Mouse (Mus musculus) forebrain, embryonic 14.5 days (tissue): Measurements from ENCODE around the gene Nim1k. TPM values are rescaled to one million over a fixed set of nuclear protein-coding genes. Genes with fewer than 3 reads are reported as not detected.
A peak's percentile ranks its signal among the peaks of the same experiment; 100 is the strongest.

Experiments
- ATAC-seq: fragments of 200-750 bp; cut with Nextera tagmentation; 2 replicates; pipeline ENCODE4 v1.8.0; 2017; ENCODE audit warnings: mild to moderate bottlenecking, moderate library complexity
- DNase-seq: peaks from one replicate; pipeline ENCODE4 v3.0.0-alpha.2; 2015; ENCODE audit warnings: low spot score
- H3K27ac ChIP-seq: fragments of 300-500 bp; sonication (generic); 2 replicates; pipeline ENCODE4 v1.5.1; 2014; ENCODE audit warnings: low read depth, mild to moderate bottlenecking, control low read depth, low read length, moderate library complexity
- H3K27me3 ChIP-seq: fragments of 300-500 bp; sonication (generic); replicated peaks from 2 replicates; pipeline ENCODE4 v1.6.1; 2014; ENCODE audit warnings: low read length, control low read depth, mixed read lengths; ENCODE audit not compliant: control insufficient read depth, insufficient read depth
- H3K36me3 ChIP-seq: fragments of 300-500 bp; sonication (generic); 2 replicates; pipeline ENCODE4 v1.6.1; 2014; ENCODE audit warnings: low read length, control low read depth; ENCODE audit not compliant: control insufficient read depth, insufficient read depth
- H3K4me1 ChIP-seq: fragments of 300-500 bp; sonication (generic); 2 replicates; pipeline ENCODE4 v1.6.1; 2014; ENCODE audit warnings: antibody characterized with exemption, low read length, control low read depth; ENCODE audit not compliant: control insufficient read depth, insufficient read depth
- H3K4me2 ChIP-seq: fragments of 300-500 bp; sonication (generic); 2 replicates; pipeline ENCODE4 v1.6.1; 2014; ENCODE audit warnings: mild to moderate bottlenecking, control low read depth, low read length
- H3K4me3 ChIP-seq: fragments of 300-500 bp; sonication (generic); 2 replicates; pipeline ENCODE4 v1.5.1; 2014; ENCODE audit warnings: low read depth, low read length, control low read depth
- H3K9ac ChIP-seq: fragments of 300-500 bp; sonication (generic); 2 replicates; pipeline ENCODE4 v1.6.1; 2014; ENCODE audit warnings: mild to moderate bottlenecking, low read length, control low read depth, moderate library complexity
- H3K9me3 ChIP-seq: fragments of 300-500 bp; sonication (generic); replicated peaks from 2 replicates; pipeline ENCODE4 v1.6.1; 2016; ENCODE audit warnings: low read length, control low read depth, mixed read lengths; ENCODE audit not compliant: control insufficient read depth
- WGBS: fragments of 180-500 bp; shearing (Covaris S2); extraction: QIAGEN DNeasy Blood & Tissue Kit; methylation state at CpG from one replicate; pipeline ENCODE4 v1.1.7; 2014; 5-methylcytosine and 5-hydroxymethylcytosine counted together
- polyA plus RNA-seq: library from polyadenylated mRNA; unstranded; fragments of >200 nt; fragmentation: Nextera tagmentation; extraction: Ambion mirVana; gene quantifications from 2 replicates; pipeline ENCODE4 v1.2.1, GENCODE M21; 2014

The Nim1k gene
- polyA plus RNA-seq, result 6.8 and 7.2 TPM in 2 replicates

DNA sequence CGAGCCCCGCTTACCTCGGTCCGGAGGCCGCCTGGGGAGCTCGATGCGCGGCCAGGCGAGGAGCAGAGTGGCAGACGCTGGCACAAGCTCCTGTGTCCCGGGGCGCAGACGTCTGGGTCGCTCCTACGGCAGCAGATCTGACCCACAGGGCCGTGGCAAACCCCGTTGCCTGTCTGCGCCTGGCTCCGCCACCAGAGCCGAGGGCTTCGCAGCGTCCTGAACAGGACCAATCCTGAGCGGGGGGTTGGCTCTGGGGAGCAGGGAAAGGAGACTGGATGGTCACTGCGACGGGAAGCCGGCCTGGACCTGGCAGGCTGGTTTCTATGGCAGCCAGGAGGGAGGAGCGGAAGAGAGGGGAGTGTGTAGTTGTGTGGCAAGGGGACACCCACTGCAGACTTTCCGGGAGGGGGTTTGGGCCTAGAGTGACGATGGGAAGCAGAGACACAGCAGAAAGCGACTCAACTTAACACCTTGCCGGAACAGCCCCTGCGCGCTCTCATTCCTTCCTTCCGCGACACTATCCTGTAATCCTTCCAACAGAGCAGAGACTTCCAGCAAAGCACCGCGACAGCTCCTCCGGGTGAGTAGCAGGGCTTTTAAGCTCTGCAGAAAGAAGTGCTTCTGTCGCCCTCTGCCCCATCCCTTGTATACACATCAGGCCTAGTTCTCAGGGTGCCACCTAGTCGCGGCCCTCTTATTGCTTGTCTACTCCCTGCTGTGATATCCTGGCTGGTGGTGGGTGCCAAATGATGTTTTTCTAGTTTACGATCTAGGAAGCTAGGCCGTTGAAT is at the start of gene Nim1k:
Gene Nim1k, minus strand, starts transcription at position 202 of the 791 bp plus-strand sequence.
- H3K36me3 ChIP-seq, result 0 out of 2 replicates have a peak, but pooled peaks cover 8% of the 10 kb centered on the region
- H3K27me3 ChIP-seq, result no peaks in the 10 kb centered on the region
- under 1% methylated on average over 43 of the region's 43 CpGs for WGBS
- peak; percentile 90 for ATAC-seq
- no peaks in the 10 kb centered on the region for H3K9me3 ChIP-seq
- peak; percentile 87 for DNase-seq
- H3K4me2 ChIP-seq, result peak within 1 kb of the TSS; percentile 95
- peak within 1 kb of the TSS; percentile 79 for H3K27ac ChIP-seq
- peak within 1 kb of the TSS; percentile 85 for H3K9ac ChIP-seq
- peaks cover 10% of the 10 kb centered on the region; the same call in 1 of the 2 replicates for H3K4me1 ChIP-seq
- peak within 1 kb of the TSS; percentile 54 for H3K4me3 ChIP-seq

DNA sequence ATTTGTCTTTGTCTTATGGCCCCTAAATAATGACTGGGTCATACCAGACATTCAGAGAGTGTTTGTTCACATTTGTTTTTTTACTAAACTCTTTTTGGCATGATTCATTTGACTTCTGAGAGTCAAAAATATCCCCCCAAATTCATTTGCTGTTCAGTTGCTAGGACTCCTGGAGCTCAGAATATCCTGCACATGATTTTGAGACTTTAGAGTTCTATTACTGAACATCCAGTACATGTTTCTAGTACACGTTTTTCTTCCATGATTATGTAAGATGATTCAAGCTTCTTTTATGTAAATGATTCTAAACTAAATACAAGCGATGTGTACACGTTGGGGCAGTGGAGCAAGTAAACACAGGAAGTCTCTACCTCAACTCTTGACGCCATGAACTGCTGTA is 42.0 kb upstream of the Nim1k start:
- no peak overlapping the region for H3K27ac ChIP-seq
- no peak overlapping the region for H3K4me3 ChIP-seq
- 72% methylated on average over 4 of the region's 4 CpGs for WGBS
- no peaks in the 10 kb centered on the region for H3K4me1 ChIP-seq
- no peak overlapping the region for H3K4me2 ChIP-seq
- H3K36me3 ChIP-seq, result no peaks in the 10 kb centered on the region
- ATAC-seq (no peak), DNase-seq (no peak)
- H3K9me3 ChIP-seq, result no peaks in the 10 kb centered on the region
- no peaks in the 10 kb centered on the region for H3K27me3 ChIP-seq
- no peak overlapping the region for H3K9ac ChIP-seq

DNA sequence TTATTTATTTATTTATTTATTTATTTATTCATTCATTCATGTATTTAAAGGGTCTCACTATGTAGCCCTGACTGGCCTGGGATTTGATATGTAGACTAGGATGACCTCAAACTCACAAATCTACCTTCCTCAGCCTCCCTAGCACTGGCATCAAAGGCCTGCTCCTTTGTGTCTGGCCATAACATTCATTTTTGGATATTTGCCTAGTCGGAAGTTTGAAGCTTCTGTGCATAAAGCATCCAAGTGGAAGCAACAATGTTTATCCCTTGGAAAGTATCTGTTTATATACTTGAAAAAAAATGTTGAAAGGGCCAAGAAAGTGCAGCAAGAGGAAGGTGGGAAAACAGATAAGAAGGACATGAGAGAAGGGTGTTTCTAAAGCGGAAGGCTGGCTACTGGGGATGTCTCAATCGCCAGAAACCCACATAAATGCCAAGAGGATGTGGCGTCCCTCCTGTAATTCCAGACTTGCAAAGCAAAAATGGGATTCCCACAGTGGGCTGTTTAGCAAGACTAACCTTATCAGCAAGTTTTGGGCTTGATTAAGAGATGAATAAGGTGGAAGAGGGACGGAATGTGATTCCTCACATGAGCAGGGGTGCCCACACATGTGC is 37.2 kb upstream of the Nim1k start:
- peaks cover 10% of the 10 kb centered on the region; the same call in 1 of the 2 replicates for H3K36me3 ChIP-seq
- no peak for DNase-seq
- no peak for ATAC-seq
- H3K4me3 ChIP-seq, result no peak overlapping the region
- peaks cover 12% of the 10 kb centered on the region; the same call in 1 of the 2 replicates for H3K4me1 ChIP-seq
- no peaks in the 10 kb centered on the region for H3K27me3 ChIP-seq
- H3K9me3 ChIP-seq, result no peaks in the 10 kb centered on the region
- WGBS, result 81% methylated on average over 5 of the region's 5 CpGs
- no peak overlapping the region for H3K4me2 ChIP-seq
- H3K27ac ChIP-seq, result no peak overlapping the region
- H3K9ac ChIP-seq, result no peak overlapping the region

DNA sequence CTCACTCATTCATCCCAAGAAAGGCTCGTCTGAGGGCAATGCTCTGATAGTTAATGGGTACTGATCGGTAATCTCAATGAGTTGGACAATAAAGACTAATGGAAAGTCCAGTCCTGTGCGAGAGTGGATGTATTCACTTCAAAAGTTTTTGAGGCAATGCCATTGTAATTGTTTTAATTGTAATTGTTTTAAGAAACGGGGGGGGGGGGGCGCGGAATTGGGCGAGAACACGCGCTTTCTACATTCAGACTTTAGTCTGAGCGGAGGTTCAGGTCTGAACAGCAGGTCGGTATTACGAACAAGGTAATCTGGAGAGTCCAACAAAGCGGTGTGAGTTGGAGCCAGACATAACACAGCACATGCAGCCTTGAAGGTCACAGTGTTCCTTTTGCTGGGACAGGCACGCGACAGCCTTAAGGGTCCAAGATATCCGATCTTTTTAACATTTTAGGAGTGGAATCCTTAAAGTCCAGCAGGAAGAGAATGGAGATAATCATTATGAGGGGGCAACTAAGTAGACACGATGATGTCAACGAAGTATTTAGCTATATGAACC is 36.0 kb upstream of the Nim1k start:
- 4% methylated on average over 18 of the region's 18 CpGs for WGBS
- peak; percentile 27 for DNase-seq
- no peak for ATAC-seq

DNA sequence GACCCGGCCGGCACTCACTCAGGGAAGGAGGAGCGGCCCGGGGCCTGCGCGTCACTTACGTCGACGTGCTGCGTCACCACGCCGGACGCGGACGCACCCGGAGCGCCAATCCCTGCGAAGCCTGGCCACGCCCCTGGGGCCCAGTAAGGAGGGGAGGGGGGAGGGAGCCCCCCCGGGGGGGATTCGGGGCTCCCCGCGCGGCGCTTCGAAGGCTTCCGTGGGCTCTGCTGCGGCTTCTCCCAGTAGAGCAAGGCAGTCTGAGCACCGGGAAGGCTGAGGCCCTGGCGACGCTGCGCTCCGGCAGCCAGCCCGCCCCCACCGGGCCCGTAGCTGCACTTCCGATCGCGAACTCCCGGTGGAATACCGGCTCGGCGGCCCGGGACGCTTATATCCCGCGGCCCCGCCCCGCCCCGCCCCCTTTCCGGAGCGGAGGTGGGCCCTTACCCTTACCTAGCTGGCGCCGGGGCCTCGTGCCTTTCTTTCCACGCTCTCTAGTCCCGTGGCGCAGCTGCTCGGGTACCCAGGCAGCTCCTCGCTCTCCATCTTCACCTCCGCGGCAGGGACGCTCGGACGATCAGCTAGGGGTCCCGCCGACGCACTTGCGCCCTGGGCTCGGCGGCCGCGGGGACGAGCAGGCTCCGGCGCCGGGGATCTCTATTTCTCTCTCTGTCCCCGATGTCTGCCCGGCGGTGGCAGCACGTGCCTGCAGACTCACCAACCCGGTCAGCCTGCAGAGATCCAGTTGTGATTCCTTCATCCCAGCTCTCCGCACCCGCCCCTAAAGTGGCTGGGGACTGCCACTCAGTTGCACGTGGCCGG is 35.3 kb upstream of the Nim1k start, which contains the start of gene Zfp131:
Gene Zfp131, minus strand, starts transcription at position 129 of the 819 bp plus-strand sequence.
- H3K27me3 ChIP-seq, result no peaks in the 10 kb centered on the region
- H3K9me3 ChIP-seq, result no peaks in the 10 kb centered on the region
- under 1% methylated on average over 57 of the region's 86 CpGs for WGBS
- H3K9ac ChIP-seq, result peak within 1 kb of the TSS; percentile 98
- peak; percentile 97 for ATAC-seq
- DNase-seq, result peak; percentile 98
- H3K36me3 ChIP-seq, result peaks cover 25% of the 10 kb centered on the region
- peaks cover 12% of the 10 kb centered on the region; the same call in 1 of the 2 replicates for H3K4me1 ChIP-seq
- peak within 1 kb of the TSS; percentile 70 for H3K4me2 ChIP-seq
- peak within 1 kb of the TSS; percentile 96 for H3K27ac ChIP-seq
- peak within 1 kb of the TSS; percentile 83 for H3K4me3 ChIP-seq

More for the DNA sequence above, 36.0 kb upstream of the Nim1k start:
- Histone ChIP-seq H3K9me3 (no peaks in the 10 kb centered on the region), H3K27me3 (no peaks in the 10 kb centered on the region), H3K4me3 (peak overlapping the region; percentile 83), H3K27ac (peak overlapping the region; percentile 96), H3K36me3 (peaks cover 20% of the 10 kb centered on the region), H3K4me2 (peak overlapping the region; percentile 66), H3K4me1 (peaks cover 12% of the 10 kb centered on the region; the same call in 1 of the 2 replicates), H3K9ac (peak overlapping the region; percentile 98)

DNA sequence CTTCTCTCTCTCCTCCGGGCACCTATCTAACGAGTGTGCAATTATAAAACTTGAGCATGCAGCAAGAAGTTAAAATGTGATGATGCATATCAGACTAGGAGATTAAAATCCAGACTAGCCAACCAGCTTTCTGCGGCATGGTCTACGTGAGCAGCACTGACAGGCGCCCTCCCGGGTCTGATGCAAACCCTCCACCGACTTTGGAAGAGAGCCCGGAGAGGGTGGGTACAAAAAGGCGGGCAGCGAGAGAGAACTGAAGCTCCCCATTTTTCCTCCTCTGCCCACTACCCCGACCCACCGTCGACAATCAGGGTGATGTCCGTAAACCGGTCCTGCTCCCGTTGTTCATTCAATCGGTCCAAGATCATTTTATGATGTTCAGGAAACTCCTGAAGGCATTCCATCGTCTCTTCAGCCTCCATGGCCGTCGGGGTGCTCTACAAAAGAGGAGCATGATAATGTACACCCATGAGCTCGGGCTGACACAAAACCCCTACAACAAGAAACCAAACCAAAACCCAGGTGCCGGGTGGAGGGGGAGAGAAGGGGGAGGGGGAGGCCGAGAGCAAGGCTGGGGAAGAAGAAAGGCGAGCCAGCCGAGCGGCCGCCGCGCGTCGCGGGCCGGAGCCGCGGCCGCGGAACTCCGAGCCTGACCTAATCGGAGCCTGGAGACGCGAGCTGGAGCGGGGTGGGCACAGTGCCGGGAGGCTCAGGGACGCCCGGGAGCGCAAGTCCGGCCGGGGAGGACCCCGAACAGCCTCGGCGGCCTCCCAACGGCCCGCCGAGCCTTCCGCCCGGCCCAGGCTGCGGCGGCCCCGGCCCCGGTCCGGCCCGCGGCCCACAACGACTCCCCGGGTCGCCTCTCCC is 34.4 kb upstream of the Nim1k start:
- H3K4me1 ChIP-seq, result peaks cover 12% of the 10 kb centered on the region; the same call in 1 of the 2 replicates
- DNase-seq (peak; percentile 90), ATAC-seq (peak; percentile 65)
- peak overlapping the region; percentile 96 for H3K27ac ChIP-seq
- no peaks in the 10 kb centered on the region for H3K9me3 ChIP-seq
- peaks cover 32% of the 10 kb centered on the region for H3K36me3 ChIP-seq
- H3K27me3 ChIP-seq, result no peaks in the 10 kb centered on the region
- H3K4me3 ChIP-seq, result peak overlapping the region; percentile 83
- WGBS, result 2% methylated on average over 52 of the region's 66 CpGs
- H3K9ac ChIP-seq, result peak overlapping the region; percentile 98
- peak overlapping the region; percentile 70 for H3K4me2 ChIP-seq

DNA sequence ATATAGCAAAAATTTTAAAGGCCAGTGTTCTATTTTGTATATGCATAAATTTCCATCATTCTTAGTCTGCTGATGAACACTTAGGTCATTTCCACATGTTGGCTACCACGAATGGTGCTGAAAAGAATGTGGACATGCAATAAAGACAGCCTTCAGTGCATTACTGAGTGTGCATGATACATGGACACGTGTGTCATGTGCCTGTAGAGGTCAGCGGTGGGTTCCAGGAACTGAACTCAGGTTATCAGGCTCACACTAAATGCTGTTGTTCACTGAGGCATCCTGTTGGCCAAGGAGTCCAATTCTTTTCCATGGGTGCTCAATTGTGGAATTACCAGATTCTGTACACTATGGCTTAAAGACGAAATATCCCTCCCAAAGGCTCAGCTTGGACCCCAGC is 27.9 kb upstream of the Nim1k start:
- 84% methylated on average over 4 of the region's 4 CpGs for WGBS
- ATAC-seq (no peak), DNase-seq (no peak)
- Histone ChIP-seq H3K27me3 (no peaks in the 10 kb centered on the region), H3K4me2 (no peak overlapping the region), H3K9ac (no peak overlapping the region), H3K4me3 (no peak overlapping the region), H3K9me3 (no peaks in the 10 kb centered on the region), H3K36me3 (peaks cover 78% of the 10 kb centered on the region), H3K27ac (no peak overlapping the region), H3K4me1 (no peaks in the 10 kb centered on the region)
